Mouse (Mus musculus) forebrain, embryonic 10.5 days (tissue): ENCODE data around the gene Ifitm5. TPM values are rescaled to one million over a fixed set of nuclear protein-coding genes. Genes with fewer than 3 reads are reported as not detected.
"Not testable (repeated sequence)": the region's sequence is repeated elsewhere in the genome, so short reads cannot be mapped to it uniquely, and the experiment has no call there.

Source experiments
- DNase-seq: peaks from one replicate; pipeline ENCODE4 v3.0.0-alpha.2; 2017; ENCODE audit warnings: low spot score; ENCODE audit errors: extremely low spot score
- H3K27ac ChIP-seq: fragments of 300-500 bp; sonication (generic); 2 replicates; pipeline ENCODE4 v1.5.1; 2016; ENCODE audit warnings: mild to moderate bottlenecking
- H3K27me3 ChIP-seq: fragments of 300-500 bp; sonication (generic); 2 replicates; pipeline ENCODE4 v1.6.1; 2016; ENCODE audit warnings: mild to moderate bottlenecking; ENCODE audit not compliant: poor library complexity, severe bottlenecking
- H3K36me3 ChIP-seq: fragments of 300-500 bp; sonication (generic); replicated peaks from 2 replicates; pipeline ENCODE4 v1.6.1; 2016; ENCODE audit warnings: mild to moderate bottlenecking, moderate library complexity
- H3K4me1 ChIP-seq: fragments of 300-500 bp; sonication (generic); 2 replicates; pipeline ENCODE4 v1.6.1; 2016
- H3K4me3 ChIP-seq: fragments of 300-500 bp; sonication (generic); 2 replicates; pipeline ENCODE4 v1.5.1; 2016; ENCODE audit warnings: mild to moderate bottlenecking, moderate library complexity
- H3K9me3 ChIP-seq: fragments of 300-500 bp; sonication (generic); 2 replicates; pipeline ENCODE4 v1.6.1; 2016; ENCODE audit warnings: mild to moderate bottlenecking, moderate library complexity
- WGBS: fragments of 180-500 bp; shearing (Covaris S2); methylation state at CpG from one replicate; pipeline ENCODE4 v1.1.7; 2016; 5-methylcytosine and 5-hydroxymethylcytosine counted together
- polyA plus RNA-seq: library from polyadenylated mRNA; unstranded; fragments of >200 nt; fragmentation: Nextera tagmentation; extraction: Ambion mirVana; gene quantifications from 2 replicates; pipeline ENCODE4 v1.2.1, GENCODE M21; 2016

Gene Ifitm5
- 2.0 TPM in 2 replicates for polyA plus RNA-seq

DNA sequence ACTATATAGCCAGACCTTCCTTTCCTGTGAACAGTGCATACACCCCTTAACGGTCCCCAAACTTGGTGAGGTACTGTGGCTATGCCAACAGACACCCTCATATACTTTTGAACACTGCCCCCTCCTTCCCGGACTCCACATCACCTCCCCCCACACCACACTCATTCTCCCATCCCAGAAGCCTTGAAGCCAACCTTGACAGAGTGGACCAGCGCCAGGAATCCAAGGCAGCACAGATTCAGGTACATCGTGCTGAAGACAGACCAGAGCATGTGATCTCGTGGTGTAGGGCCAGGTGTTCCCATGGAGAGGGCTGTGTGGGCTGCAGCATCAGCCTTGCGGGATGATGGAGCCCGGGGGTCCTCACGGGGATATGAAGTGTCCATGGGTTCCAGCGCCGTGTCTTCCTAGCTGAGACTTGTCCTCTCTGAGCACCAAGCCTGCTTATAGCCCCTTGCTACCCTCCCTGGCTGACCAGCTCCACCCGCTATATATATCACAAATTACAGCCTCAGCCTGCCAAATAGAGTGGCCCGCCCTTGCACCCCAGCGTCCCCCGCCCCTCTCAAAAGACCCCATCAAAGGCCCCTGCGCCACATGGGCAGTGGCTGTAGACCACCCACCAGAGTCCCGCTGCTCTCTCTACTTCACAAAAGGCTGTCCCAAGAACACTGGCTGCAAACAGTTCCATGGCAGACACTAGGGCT is at the start of gene Ifitm5:
TSS of gene Ifitm5 (minus strand) at position 468 of the 707 bp plus-strand sequence.
- Histone ChIP-seq H3K27me3 (no peaks in the 10 kb centered on the region), H3K9me3 (no peaks in the 10 kb centered on the region), H3K36me3 (peaks cover 58% of the 10 kb centered on the region), H3K4me3 (no peak within 1 kb of the TSS), H3K4me1 (peaks cover 48% of the 10 kb centered on the region), H3K27ac (peak within 1 kb of the TSS; percentile 70)
- WGBS: 80% methylated on average over 16 of the region's 16 CpGs
- no peak for DNase-seq

DNA sequence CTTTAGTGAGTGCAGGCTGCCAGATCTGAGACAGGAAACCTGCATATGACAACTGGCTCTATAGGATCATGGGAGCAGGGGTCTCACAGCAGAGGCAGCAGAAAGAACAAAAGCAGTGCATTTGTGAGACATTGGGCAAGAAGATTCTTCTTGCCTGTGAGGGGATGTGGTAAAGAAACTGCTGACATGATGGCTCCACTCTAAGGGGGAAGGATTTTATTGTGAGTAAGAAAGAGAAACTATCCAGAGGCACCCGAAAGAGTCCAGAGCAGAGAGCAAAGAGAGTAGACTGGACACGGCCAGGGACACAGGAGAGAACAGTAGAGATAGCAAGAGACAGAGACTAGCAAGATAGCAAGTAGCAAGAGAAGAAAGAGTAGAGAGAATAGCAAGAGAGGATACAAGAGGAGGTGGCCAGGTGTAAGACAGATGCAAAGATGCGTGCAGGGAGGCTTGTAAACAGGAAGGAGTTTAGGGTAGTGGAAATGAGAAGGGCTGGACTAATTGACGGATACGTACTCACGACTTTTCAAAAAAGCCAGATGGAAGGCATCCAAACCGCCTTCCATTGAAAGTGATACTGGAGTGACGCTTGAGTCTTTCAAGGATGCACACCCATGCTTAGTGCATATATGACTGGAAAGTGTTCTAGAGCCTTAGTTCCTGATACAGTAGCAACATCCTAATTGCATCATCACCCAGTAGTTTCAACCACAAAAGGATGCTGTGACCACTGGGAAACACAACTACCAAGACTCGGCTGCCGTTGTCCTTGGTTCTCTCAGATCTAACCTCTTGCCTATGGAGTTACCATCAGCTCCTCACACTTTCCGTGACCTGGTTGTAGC is 49.0 kb upstream of the Ifitm5 start:
- H3K9me3 ChIP-seq: no peaks in the 10 kb centered on the region
- 93% methylated on average over 11 of the region's 11 CpGs for WGBS
- no peak overlapping the region for H3K4me3 ChIP-seq
- H3K27ac ChIP-seq: no peak overlapping the region
- no peaks in the 10 kb centered on the region for H3K36me3 ChIP-seq
- no peaks in the 10 kb centered on the region for H3K27me3 ChIP-seq
- no peaks in the 10 kb centered on the region for H3K4me1 ChIP-seq
- DNase-seq: no peak

DNA sequence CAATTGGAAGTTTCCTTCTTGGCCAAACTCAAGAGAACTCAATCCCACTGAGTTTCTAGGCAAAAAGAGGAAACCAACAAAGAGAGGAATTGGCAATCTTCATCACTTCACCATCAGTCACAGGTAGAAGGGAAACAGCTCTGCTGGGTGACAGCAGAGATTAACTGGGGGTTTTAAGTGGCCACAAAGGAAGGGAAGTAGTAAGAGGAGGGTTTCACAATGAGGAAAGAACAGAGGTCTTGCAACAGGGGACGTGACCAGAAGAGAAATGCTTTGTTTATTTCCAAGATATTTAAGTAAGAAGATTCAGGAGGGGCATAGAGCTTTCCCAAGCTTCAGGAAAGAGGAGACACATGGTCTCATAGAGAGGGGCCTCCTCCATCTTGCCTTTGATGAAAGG is 47.7 kb upstream of the Ifitm5 start:
- Histone ChIP-seq H3K27me3 (no peaks in the 10 kb centered on the region), H3K36me3 (no peaks in the 10 kb centered on the region), H3K4me1 (no peaks in the 10 kb centered on the region), H3K27ac (no peak overlapping the region), H3K4me3 (no peak overlapping the region), H3K9me3 (no peaks in the 10 kb centered on the region)
- 71% methylated on average over 1 of the region's 1 CpGs for WGBS
- DNase-seq: no peak

DNA sequence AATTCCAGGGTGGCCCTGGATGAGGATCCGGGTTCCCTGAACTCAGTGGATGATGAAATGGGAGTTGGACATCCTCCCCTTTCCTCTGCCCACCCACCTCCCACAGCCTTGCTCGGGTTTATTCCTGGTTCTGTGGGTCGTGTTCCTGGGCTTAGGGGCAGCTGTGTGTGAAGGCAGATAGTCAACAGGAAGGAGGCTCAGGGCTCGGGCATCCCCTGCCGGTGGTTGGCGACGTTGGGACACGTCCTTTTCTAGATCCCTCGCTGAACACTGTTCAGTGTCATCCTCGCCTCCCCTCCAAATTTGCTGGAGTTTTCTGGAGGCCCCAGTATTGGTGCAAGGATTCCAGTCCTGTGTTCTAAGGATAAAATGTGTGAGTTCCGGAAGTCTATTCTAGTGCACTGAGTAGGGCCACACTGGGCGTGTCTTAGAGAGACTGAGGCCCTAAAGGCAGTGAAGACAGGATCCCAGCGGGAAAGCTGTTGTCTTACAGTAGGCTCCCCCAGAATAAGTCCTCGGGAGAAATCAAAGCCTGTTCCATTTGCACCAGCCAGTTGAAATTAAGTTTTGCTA is 41.1 kb upstream of the Ifitm5 start:
- H3K9me3 ChIP-seq: 0 out of 2 replicates have a peak, but pooled peaks cover under 1% of the 10 kb centered on the region
- H3K4me1 ChIP-seq: peaks cover 22% of the 10 kb centered on the region
- WGBS: 87% methylated on average over 14 of the region's 14 CpGs
- H3K4me3 ChIP-seq: no peak overlapping the region
- no peak for DNase-seq
- no peaks in the 10 kb centered on the region for H3K36me3 ChIP-seq
- no peak overlapping the region for H3K27ac ChIP-seq
- H3K27me3 ChIP-seq: no peaks in the 10 kb centered on the region

DNA sequence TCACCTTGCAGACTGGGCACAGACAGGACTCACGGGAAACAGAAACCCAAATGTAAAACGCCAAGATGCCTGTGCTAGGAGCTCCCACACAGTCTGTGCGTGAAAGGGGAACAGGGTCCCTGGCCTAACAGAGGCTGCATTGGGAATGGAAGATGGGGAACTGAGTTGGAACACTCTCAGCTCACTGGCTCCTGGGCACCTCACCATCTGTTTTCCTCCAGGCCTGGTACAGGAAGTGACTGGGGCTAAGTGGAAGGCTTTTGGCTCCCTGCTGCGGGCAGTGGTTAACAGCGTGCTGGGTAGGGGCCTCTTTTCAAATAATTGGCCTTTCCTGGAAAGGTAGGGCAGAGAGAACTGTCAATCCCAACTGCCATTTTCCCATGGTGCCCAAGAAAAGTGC is 40.5 kb upstream of the Ifitm5 start:
- WGBS: 76% methylated on average over 5 of the region's 5 CpGs
- no peak overlapping the region for H3K4me3 ChIP-seq
- peaks cover 22% of the 10 kb centered on the region for H3K4me1 ChIP-seq
- H3K36me3 ChIP-seq: no peaks in the 10 kb centered on the region
- H3K27ac ChIP-seq: no peak overlapping the region
- no peak for DNase-seq
- H3K27me3 ChIP-seq: no peaks in the 10 kb centered on the region
- 0 out of 2 replicates have a peak, but pooled peaks cover 6% of the 10 kb centered on the region for H3K9me3 ChIP-seq

DNA sequence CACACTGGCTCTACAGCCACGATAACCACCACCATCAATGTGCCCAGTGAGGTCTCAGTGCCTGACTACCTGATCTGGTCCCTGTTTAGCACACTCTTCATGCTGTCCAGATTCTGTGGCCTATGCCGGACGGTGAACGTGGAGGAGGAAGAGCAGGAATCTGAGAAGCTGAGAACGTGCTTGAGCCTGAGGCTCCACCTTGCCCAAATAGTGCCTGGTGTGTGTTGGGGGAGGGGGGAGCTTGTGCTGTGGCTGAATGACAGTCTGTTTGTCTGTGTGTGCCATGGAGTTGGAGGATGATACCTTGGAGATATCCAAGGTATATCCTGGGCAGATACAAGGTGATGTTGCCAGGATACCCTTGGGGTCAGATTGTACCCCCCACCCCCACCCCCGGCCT is 40.1 kb upstream of the Ifitm5 start:
- DNase-seq: no peak
- Histone ChIP-seq H3K9me3 (0 out of 2 replicates have a peak, but pooled peaks cover 6% of the 10 kb centered on the region), H3K4me3 (no peak overlapping the region), H3K4me1 (peaks cover 22% of the 10 kb centered on the region), H3K36me3 (no peaks in the 10 kb centered on the region), H3K27me3 (no peaks in the 10 kb centered on the region), H3K27ac (no peak overlapping the region)
- 78% methylated on average over 6 of the region's 6 CpGs for WGBS

DNA sequence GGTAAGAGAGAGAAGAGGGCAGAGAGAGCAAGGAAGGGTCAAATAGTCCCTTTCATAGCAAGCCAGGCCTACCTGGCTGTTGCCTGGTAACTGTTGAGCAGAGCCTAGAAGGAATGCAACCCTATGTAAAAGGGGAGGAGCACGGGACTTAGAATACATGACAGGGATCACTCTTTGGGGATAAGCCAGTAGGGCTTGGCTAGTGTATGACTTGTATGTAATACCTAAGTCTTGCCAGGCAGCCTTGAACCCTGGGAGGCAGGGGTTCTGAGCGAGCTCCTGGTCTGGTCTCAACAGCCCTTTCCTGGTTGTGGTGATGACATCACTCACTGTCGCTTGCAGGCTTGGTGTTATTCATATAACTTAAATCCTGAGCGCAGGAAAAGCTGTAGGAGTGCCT is 38.9 kb upstream of the Ifitm5 start:
- no peak for DNase-seq
- H3K9me3 ChIP-seq: 0 out of 2 replicates have a peak, but pooled peaks cover 6% of the 10 kb centered on the region
- H3K27me3 ChIP-seq: no peaks in the 10 kb centered on the region
- H3K36me3 ChIP-seq: no peaks in the 10 kb centered on the region
- H3K4me3 ChIP-seq: no peak overlapping the region
- H3K4me1 ChIP-seq: peaks cover 22% of the 10 kb centered on the region
- 82% methylated on average over 4 of the region's 4 CpGs for WGBS
- no peak overlapping the region for H3K27ac ChIP-seq

DNA sequence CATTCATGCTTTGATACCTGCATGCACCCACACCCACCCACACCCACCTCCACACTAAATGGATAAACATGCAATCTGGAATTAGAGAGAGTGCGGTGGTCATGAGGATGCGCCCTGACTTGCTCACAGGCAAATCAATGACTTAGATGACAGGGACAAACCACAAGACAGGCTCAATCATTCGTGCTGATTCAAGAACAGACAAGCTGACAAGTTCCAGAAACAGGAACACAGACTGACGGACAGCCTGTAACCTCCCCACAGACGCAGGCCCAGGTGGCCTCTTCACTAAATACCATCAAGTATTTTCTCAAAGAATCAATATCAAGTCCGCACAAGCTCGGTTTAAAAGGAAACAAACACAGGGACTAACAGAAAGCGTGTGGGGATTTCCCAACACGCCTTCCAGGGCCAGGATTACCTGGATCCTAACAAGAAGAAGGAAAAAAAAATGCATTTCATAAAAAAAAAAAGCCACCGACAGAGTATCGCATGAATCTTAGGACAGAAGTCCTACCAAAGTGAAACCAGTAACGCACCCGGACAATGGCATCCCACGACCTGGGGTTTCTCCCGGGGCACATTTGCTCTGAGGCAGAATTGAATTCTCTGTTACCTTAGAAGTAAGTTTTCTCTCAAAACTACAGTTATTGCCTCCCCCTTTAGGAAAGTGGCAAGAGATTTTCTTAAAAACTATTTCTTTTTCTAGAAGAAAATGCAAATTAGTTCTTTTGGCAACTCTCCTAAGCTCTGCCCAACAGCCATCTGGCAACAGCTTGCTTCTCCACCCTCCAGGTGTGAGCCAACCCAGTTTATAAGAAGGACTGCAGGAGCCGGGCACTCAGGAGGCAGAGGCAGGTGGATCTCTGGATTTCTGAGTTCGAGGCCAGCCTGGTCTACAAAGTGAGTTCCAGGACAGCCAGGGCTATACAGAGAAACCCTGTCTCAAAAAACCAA is 37.4 kb upstream of the Ifitm5 start:
- Histone ChIP-seq H3K27ac (no peak overlapping the region), H3K9me3 (0 out of 2 replicates have a peak, but pooled peaks cover 6% of the 10 kb centered on the region), H3K27me3 (no peaks in the 10 kb centered on the region), H3K4me1 (peaks cover 22% of the 10 kb centered on the region), H3K36me3 (no peaks in the 10 kb centered on the region), H3K4me3 (no peak overlapping the region)
- 93% methylated on average over 17 of the region's 17 CpGs for WGBS
- no peak for DNase-seq

DNA sequence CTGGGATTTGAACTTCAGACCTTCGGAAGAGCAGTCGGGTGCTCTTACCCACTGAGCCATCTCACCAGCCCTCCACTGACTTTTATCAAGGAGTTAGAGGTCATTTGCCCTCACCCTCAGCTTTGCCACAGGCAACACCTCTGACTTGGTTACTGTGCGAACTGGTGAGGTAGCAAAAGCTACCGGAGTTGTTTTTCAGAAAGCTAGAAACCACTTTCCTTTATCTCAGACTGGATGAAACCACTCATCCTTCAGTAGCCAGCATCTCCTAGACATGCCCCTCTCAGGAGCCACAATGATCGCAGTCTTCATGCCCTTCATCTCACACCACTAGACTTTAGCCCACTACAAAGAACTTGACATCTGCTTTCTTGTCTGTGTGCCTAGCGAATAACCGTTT is 32.9 kb upstream of the Ifitm5 start:
- DNase-seq: no peak
- Histone ChIP-seq H3K9me3 (0 out of 2 replicates have a peak, but pooled peaks cover 6% of the 10 kb centered on the region), H3K4me3 (no peak overlapping the region), H3K27me3 (no peaks in the 10 kb centered on the region), H3K36me3 (no peaks in the 10 kb centered on the region), H3K27ac (no peak overlapping the region), H3K4me1 (no peaks in the 10 kb centered on the region)
- 92% methylated on average over 7 of the region's 7 CpGs for WGBS

DNA sequence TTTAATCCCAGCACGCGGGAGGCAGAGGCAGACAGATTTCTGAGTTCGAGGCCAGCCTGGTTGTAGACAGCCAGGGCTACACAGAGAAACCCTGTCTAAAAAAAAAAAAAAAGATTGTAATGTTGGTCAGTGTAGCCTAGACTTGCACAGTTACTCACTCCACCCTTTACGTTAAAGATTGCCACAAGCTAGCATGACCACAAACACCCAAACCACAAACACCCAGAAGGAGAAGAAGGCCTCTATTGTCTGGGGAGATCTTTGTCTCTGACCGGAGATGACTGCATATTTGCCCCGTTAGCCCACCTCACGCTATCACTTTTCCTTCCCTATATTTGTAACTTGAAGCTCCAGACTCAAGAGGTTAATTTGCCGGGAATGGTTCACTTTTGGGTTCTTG is 31.6 kb upstream of the Ifitm5 start:
- no peaks in the 10 kb centered on the region for H3K27me3 ChIP-seq
- 0 out of 2 replicates have a peak, but pooled peaks cover 6% of the 10 kb centered on the region for H3K9me3 ChIP-seq
- no peak overlapping the region for H3K4me3 ChIP-seq
- 96% methylated on average over 8 of the region's 8 CpGs for WGBS
- H3K4me1 ChIP-seq: no peaks in the 10 kb centered on the region
- H3K27ac ChIP-seq: no peak overlapping the region
- no peaks in the 10 kb centered on the region for H3K36me3 ChIP-seq
- no peak for DNase-seq

DNA sequence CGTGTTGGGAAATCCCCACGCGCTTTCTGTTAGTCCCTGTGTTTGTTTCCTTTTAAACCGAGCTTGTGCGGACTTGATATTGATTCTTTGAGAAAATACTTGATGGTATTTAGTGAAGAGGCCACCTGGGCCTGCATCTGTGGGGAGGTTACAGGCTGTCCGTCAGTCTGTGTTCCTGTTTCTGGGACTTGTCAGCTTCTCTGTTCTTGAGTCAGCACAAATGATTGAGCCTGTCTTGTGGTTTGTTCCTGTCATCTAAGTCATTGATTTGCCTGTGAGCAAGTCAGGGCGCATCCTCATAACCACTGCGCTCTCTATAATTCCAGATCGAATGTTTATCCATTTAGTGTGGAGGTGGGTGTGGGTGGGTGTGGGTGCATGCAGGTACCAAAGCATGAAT is 26.6 kb upstream of the Ifitm5 start:
- H3K27me3 ChIP-seq: peaks cover 23% of the 10 kb centered on the region
- not testable (repeated sequence) for H3K4me3 ChIP-seq, H3K27ac ChIP-seq, H3K9me3 ChIP-seq, DNase-seq, H3K36me3 ChIP-seq
- WGBS: 89% methylated on average over 9 of the region's 9 CpGs
- peaks cover 25% of the 10 kb centered on the region for H3K4me1 ChIP-seq

DNA sequence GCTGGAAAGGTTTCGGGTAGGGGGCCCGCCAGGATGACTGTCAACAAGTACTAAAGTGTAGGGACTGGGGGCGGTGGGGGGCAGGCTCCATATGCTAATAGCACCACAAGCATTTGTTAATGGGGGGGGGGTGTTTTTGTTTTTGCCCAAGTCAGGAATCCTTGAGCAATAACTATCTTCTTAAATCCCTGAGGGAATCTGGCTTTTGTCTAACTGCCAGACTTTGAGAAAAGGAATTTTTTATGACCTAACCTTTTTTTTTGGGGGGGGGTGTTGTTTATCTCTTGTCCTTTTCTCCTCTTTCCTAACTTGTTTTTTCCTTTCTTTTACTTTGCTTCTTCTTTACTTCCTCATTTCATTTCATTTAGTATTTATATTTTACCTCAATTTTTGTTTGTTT is 25.4 kb upstream of the Ifitm5 start:
- H3K27ac ChIP-seq: no peak overlapping the region
- no peaks in the 10 kb centered on the region for H3K36me3 ChIP-seq
- H3K4me1 ChIP-seq: peaks cover 37% of the 10 kb centered on the region
- WGBS: 22% methylated on average over 3 of the region's 3 CpGs
- DNase-seq: no peak
- H3K9me3 ChIP-seq: no peaks in the 10 kb centered on the region
- no peak overlapping the region for H3K4me3 ChIP-seq
- H3K27me3 ChIP-seq: peaks cover 35% of the 10 kb centered on the region
